Mouse (Mus musculus) kidney, embryonic 14.5 days (tissue): ENCODE measurements around the gene Bicra. TPM values are rescaled to one million over a fixed set of nuclear protein-coding genes. Genes with fewer than 3 reads are reported as not detected.

Source experiments
- ATAC-seq: fragments of 200-750 bp; cut with Nextera tagmentation; 2 replicates; pipeline ENCODE4 v1.8.0; 2017; ENCODE audit warnings: moderate number of reproducible peaks, mild to moderate bottlenecking, moderate TSS enrichment, moderate library complexity; ENCODE audit not compliant: low FRiP score, low TSS enrichment
- H3K27ac ChIP-seq: fragments of 300-500 bp; sonication (generic); 2 replicates; pipeline ENCODE4 v1.5.1; 2014; ENCODE audit warnings: low read depth, mild to moderate bottlenecking, low read length, moderate library complexity, mixed read lengths
- H3K27me3 ChIP-seq: fragments of 300-500 bp; sonication (generic); 2 replicates; pipeline ENCODE4 v1.6.1; 2014; ENCODE audit warnings: mild to moderate bottlenecking, low read length; ENCODE audit not compliant: control insufficient read depth, insufficient read depth
- H3K36me3 ChIP-seq: fragments of 300-500 bp; sonication (generic); 2 replicates; pipeline ENCODE4 v1.6.1; 2014; ENCODE audit warnings: low read length, mixed read lengths; ENCODE audit not compliant: control insufficient read depth, insufficient read depth
- H3K4me1 ChIP-seq: fragments of 300-500 bp; sonication (generic); 2 replicates; pipeline ENCODE4 v1.6.1; 2014; ENCODE audit warnings: low read length, mixed read lengths; ENCODE audit not compliant: control insufficient read depth, insufficient read depth
- H3K4me2 ChIP-seq: fragments of 300-500 bp; sonication (generic); replicated peaks from 2 replicates; pipeline ENCODE4 v1.6.1; 2014; ENCODE audit warnings: low read depth, mild to moderate bottlenecking, low read length
- H3K4me3 ChIP-seq: fragments of 300-500 bp; sonication (generic); 2 replicates; pipeline ENCODE4 v1.5.1; 2014; ENCODE audit warnings: mild to moderate bottlenecking, low read length
- H3K9ac ChIP-seq: fragments of 300-500 bp; sonication (generic); 2 replicates; pipeline ENCODE4 v1.6.1; 2014; ENCODE audit warnings: low read depth, mild to moderate bottlenecking, low read length, moderate library complexity
- H3K9me3 ChIP-seq: fragments of 300-500 bp; sonication (generic); 2 replicates; pipeline ENCODE4 v1.6.1; 2016; ENCODE audit warnings: low read length; ENCODE audit not compliant: control insufficient read depth
- WGBS: fragments of 180-500 bp; shearing (Covaris S2); extraction: QIAGEN DNeasy Blood & Tissue Kit; methylation state at CpG from one replicate; pipeline ENCODE4 v1.1.7; 2014; 5-methylcytosine and 5-hydroxymethylcytosine counted together
- polyA plus RNA-seq: library from polyadenylated mRNA; unstranded; fragments of >200 nt; fragmentation: Nextera tagmentation; extraction: Ambion mirVana; gene quantifications from 2 replicates; pipeline ENCODE4 v1.2.1, GENCODE M21; 2014

Bicra gene
- polyA plus RNA-seq, 1 experiment from 2014 or later: 10.0 TPM

GRCm38 (mm10) chr7:15962311-15963288 is 85.1 kb downstream of the Bicra start:
- Histone ChIP-seq H3K4me3 (no peak overlapping the region), H3K9ac (no peak overlapping the region), H3K27ac (peak overlapping the region; percentile 70; the same call in 1 of the 2 replicates), H3K27me3 (no peaks in the 10 kb centered on the region), H3K9me3 (no peaks in the 10 kb centered on the region), H3K4me2 (peak overlapping the region; percentile 13), H3K4me1 (peaks cover 11% of the 10 kb centered on the region; the same call in 1 of the 2 replicates), H3K36me3 (no peaks in the 10 kb centered on the region; the same call in 1 of the 2 replicates)
- WGBS: 42% methylated on average over 12 of the region's 12 CpGs
- ATAC-seq: peak; percentile 21

DNA sequence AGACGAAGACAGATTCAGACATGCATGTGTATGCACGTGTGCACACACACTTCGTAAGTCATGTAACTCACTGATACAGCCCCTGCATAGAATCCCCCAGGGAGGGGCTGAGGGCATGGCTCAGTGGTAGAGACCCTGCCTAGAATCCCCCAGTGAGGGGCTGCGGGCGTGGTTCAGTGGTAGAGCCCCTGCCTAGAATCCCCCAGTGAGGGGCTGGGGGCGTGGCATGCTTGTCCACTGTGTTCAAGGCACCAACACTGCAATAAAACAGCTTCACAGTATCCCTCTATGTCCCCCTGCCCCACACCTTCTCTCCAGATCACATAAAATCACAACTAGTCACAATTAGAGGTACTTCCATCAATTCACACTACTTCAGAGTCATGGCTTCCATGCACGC is 85.9 kb downstream of the Bicra start:
- H3K36me3 ChIP-seq: no peaks in the 10 kb centered on the region; the same call in 1 of the 2 replicates
- no peaks in the 10 kb centered on the region for H3K27me3 ChIP-seq
- H3K9me3 ChIP-seq: no peaks in the 10 kb centered on the region
- WGBS: 85% methylated on average over 7 of the region's 7 CpGs
- H3K4me1 ChIP-seq: peaks cover 11% of the 10 kb centered on the region; the same call in 1 of the 2 replicates
- H3K27ac ChIP-seq: no peak overlapping the region
- no peak for ATAC-seq
- H3K4me3 ChIP-seq: no peak overlapping the region
- no peak overlapping the region for H3K4me2 ChIP-seq
- H3K9ac ChIP-seq: peak overlapping the region; percentile 19; the same call in 1 of the 2 replicates

GRCm38 (mm10) chr7:15961239-15961638 is 86.5 kb downstream of the Bicra start:
- no peak overlapping the region for H3K4me2 ChIP-seq
- H3K4me3 ChIP-seq: no peak overlapping the region
- no peak overlapping the region for H3K27ac ChIP-seq
- H3K4me1 ChIP-seq: peaks cover 11% of the 10 kb centered on the region; the same call in 1 of the 2 replicates
- H3K9ac ChIP-seq: no peak overlapping the region
- no peaks in the 10 kb centered on the region; the same call in 1 of the 2 replicates for H3K36me3 ChIP-seq
- H3K27me3 ChIP-seq: no peaks in the 10 kb centered on the region
- H3K9me3 ChIP-seq: no peaks in the 10 kb centered on the region
- ATAC-seq: no peak
- WGBS: 64% methylated on average over 4 of the region's 4 CpGs

GRCm38 (mm10) chr7:15960691-15961090 is 87.0 kb downstream of the Bicra start:
- 43% methylated on average over 4 of the region's 4 CpGs for WGBS
- Histone ChIP-seq H3K36me3 (no peaks in the 10 kb centered on the region; the same call in 1 of the 2 replicates), H3K4me2 (no peak overlapping the region), H3K4me1 (peaks cover 11% of the 10 kb centered on the region; the same call in 1 of the 2 replicates), H3K27ac (no peak overlapping the region), H3K4me3 (no peak overlapping the region), H3K27me3 (no peaks in the 10 kb centered on the region), H3K9ac (no peak overlapping the region), H3K9me3 (no peaks in the 10 kb centered on the region)
- ATAC-seq: no peak

DNA sequence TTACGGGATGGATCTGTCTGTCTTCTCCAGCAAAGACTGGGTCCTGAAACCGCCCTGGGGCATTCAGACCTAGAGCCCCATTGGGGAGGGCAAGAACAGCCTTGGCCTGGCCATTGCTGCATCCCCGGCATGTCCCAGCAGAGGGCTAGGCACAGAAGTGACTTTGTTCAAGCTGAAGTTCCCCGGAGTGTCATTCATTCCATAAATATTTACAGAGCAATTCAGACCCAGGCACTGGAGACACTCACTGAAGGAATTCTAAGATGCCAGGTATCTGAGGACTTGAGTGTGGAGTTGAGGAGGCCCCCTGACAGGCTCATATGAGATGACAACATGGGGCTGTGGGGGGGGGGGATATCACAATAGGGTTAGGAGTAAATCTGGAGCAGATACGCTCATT is 91.6 kb downstream of the Bicra start:
- no peak overlapping the region for H3K4me2 ChIP-seq
- 86% methylated on average over 5 of the region's 5 CpGs for WGBS
- no peak overlapping the region; the same call in 1 of the 2 replicates for H3K27ac ChIP-seq
- no peak for ATAC-seq
- no peak overlapping the region for H3K9ac ChIP-seq
- H3K27me3 ChIP-seq: no peaks in the 10 kb centered on the region
- H3K9me3 ChIP-seq: no peaks in the 10 kb centered on the region
- H3K4me3 ChIP-seq: no peak overlapping the region
- peaks cover 5% of the 10 kb centered on the region; the same call in 1 of the 2 replicates for H3K4me1 ChIP-seq
- no peaks in the 10 kb centered on the region; the same call in 1 of the 2 replicates for H3K36me3 ChIP-seq

- peak overlapping the region; percentile 30 for H3K4me3 ChIP-seq
- peaks cover 1% of the 10 kb centered on the region; the same call in 1 of the 2 replicates for H3K36me3 ChIP-seq
- peaks cover 5% of the 10 kb centered on the region; the same call in 1 of the 2 replicates for H3K4me1 ChIP-seq
- peak overlapping the region; percentile 14; the same call in 1 of the 2 replicates for H3K27ac ChIP-seq
- peak overlapping the region; percentile 54 for H3K4me2 ChIP-seq
- 0 out of 2 replicates have a peak overlapping the region, but pooled peaks have one; percentile 12 for H3K9ac ChIP-seq
- WGBS: 37% methylated on average over 5 of the region's 7 CpGs
- ATAC-seq: 0 out of 2 replicates have a peak, but pooled peaks have one; percentile 8
- H3K27me3 ChIP-seq: no peaks in the 10 kb centered on the region
- no peaks in the 10 kb centered on the region for H3K9me3 ChIP-seq
Observed at GRCm38 (mm10) chr7:15955509-15955908, 92.2 kb downstream of the Bicra start.

DNA sequence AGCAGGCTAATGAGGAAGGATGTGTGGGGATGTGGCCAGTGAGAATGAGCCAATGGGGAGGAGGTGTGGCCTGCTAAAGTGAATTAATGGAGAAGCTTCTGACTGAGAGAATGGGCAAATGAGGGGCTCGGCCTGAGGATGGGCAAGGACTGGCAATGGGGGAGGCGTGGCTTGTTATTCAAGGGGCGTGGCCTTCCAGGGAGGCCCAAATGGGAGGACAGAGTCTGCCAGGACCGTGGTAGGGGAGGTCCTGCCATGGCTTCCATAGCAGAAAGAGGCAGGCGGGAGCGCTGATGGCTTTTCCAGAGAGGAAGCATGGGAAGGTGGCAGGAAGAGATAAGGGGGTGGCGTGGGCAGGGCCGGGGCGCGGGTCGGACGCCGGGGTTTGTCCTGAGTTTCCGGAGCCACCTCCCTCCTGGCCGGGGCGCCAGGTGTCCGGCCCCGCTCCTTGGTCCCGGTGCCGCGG is 92.7 kb downstream of the Bicra start:
- 0 out of 2 replicates have a peak overlapping the region, but pooled peaks have one; percentile 12 for H3K9ac ChIP-seq

DNA sequence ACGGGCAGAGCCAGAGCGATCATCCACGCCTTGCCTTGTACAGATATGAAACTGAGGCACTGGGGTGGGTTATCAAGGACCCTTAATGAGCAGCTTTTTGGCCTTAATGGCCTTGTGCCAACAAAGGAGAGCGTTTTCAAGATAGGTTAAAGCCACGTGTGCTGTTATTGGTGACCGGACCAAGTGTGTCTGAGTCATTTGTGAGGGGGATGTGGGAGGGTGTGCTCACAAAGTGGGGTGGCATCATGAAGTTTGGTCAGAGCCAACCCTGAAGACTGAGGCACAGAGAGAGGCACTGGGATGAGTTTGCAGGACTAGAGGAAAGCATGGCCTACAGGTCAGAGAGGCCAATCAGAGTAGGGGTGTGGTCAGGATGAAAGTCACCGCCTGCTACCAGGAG is 93.3 kb downstream of the Bicra start:
- Histone ChIP-seq H3K27me3 (no peaks in the 10 kb centered on the region), H3K4me1 (peaks cover 5% of the 10 kb centered on the region; the same call in 1 of the 2 replicates), H3K9me3 (no peaks in the 10 kb centered on the region), H3K9ac (no peak overlapping the region), H3K4me3 (no peak overlapping the region), H3K4me2 (no peak overlapping the region), H3K36me3 (peaks cover 3% of the 10 kb centered on the region; the same call in 1 of the 2 replicates), H3K27ac (no peak overlapping the region)
- 88% methylated on average over 7 of the region's 7 CpGs for WGBS
- ATAC-seq: peak; percentile 3; the same call in 1 of the 2 replicates

More for the DNA sequence above, 92.7 kb downstream of the Bicra start:
- Histone ChIP-seq H3K4me2 (peak overlapping the region; percentile 54), H3K36me3 (peaks cover 3% of the 10 kb centered on the region; the same call in 1 of the 2 replicates), H3K27ac (0 out of 2 replicates have a peak overlapping the region, but pooled peaks have one; percentile 14), H3K9me3 (no peaks in the 10 kb centered on the region), H3K27me3 (no peaks in the 10 kb centered on the region), H3K4me3 (peak overlapping the region; percentile 30), H3K4me1 (peaks cover 5% of the 10 kb centered on the region; the same call in 1 of the 2 replicates)
- ATAC-seq: peak; percentile 76
- WGBS: 3% methylated on average over 20 of the region's 21 CpGs
